ENCODE assay signal across 17 mouse cellular contexts in genomic region chr16:13404656-13405055, GRCm38 (mm10).
"Had no signal": no experiment of that assay in that cellular context is flagged by ENCODE, and none has a peak within 500 bp of the region (broad histone marks: within the 10 kb centered on the region; RNA-seq: fewer than 3 reads in every experiment).

No protein-coding gene starts in this region.

- H3K4me3 ChIP-seq: limb, embryonic 12.5 days; limb, embryonic 15.5 days; midbrain, embryonic 12.5 days; myocyte; neural tube, embryonic 13.5 days had no signal

- H3K9ac ChIP-seq: hindbrain, embryonic 14.5 days; limb, embryonic 12.5 days; limb, embryonic 15.5 days; liver, embryonic 14.5 days; liver, postnatal 0 days; lung, embryonic 14.5 days; midbrain, embryonic 12.5 days; neural tube, embryonic 13.5 days had no signal

- H3K4me1 ChIP-seq: limb, embryonic 12.5 days; limb, embryonic 15.5 days; midbrain, embryonic 12.5 days; neural tube, embryonic 13.5 days had no signal

- H3K27ac ChIP-seq: hindbrain, embryonic 14.5 days; limb, embryonic 12.5 days; limb, embryonic 15.5 days; liver, embryonic 14.5 days; macrophage; midbrain, embryonic 12.5 days; neural tube, embryonic 13.5 days had no signal

- H3K9me3 ChIP-seq: limb, embryonic 12.5 days; limb, embryonic 15.5 days; midbrain, embryonic 12.5 days; neural tube, embryonic 13.5 days had no signal

- ATAC-seq: intestine, postnatal 0 days; liver, postnatal 0 days; lung, postnatal 0 days; midbrain, embryonic 16.5 days had no signal

- H3K4me2 ChIP-seq: hindbrain, embryonic 14.5 days; limb, embryonic 12.5 days; limb, embryonic 15.5 days; liver, embryonic 11.5 days; lung, embryonic 14.5 days; midbrain, embryonic 12.5 days; neural tube, embryonic 13.5 days had no signal

- DNase-seq: left cerebral cortex, postnatal 4 days; liver, postnatal 0 days; lung, embryonic 14.5 days; thymus, adult 18-20 months; thymus, postnatal 36 days had no signal

- H3K27me3 ChIP-seq: limb, embryonic 12.5 days; limb, embryonic 15.5 days; midbrain, embryonic 12.5 days; neural tube, embryonic 13.5 days had no signal
